Mouse (Mus musculus) heart, adult 2 months (tissue): ENCODE data around the gene D430019H16Rik. TPM values are rescaled to one million over a fixed set of nuclear protein-coding genes. Genes with fewer than 3 reads are reported as not detected.

Source experiments
- DNase-seq, 2 experiments: peaks; one replicate each; pipeline ENCODE4 v3.0.0; 2021
- H3K27ac ChIP-seq: fragments of 200-600 bp; 2 replicates; pipeline ENCODE4 v1.8.1; 2022
- H3K27me3 ChIP-seq: fragments of 200-500 bp; 2 replicates; pipeline ENCODE4 v1.6.1; 2012; ENCODE audit warnings: mild to moderate bottlenecking, low read length, inconsistent platforms, mixed read lengths; ENCODE audit not compliant: control insufficient read depth, insufficient read depth
- H3K36me3 ChIP-seq: fragments of 200-500 bp; 2 replicates; pipeline ENCODE4 v1.6.1; 2012; ENCODE audit warnings: low read length, inconsistent platforms; ENCODE audit not compliant: control insufficient read depth, insufficient read depth
- H3K4me1 ChIP-seq: fragments of 200-500 bp; 2 replicates; pipeline ENCODE4 v1.6.1; 2011; ENCODE audit warnings: low read length; ENCODE audit not compliant: control insufficient read depth, insufficient read depth
- H3K4me3 ChIP-seq: fragments of 200-600 bp; 2 replicates; pipeline ENCODE4 v1.8.1; 2022
- H3K79me2 ChIP-seq: fragments of 200-500 bp; replicated peaks from 2 replicates; pipeline ENCODE4 v1.6.1; 2012; ENCODE audit warnings: mild to moderate bottlenecking, inconsistent platforms, low read length, moderate library complexity, mixed read lengths; ENCODE audit not compliant: control insufficient read depth, insufficient read depth
- H3K9ac ChIP-seq: fragments of 200-500 bp; 2 replicates; pipeline ENCODE4 v1.6.1; 2012; ENCODE audit warnings: low read depth, mild to moderate bottlenecking, control low read depth, inconsistent platforms, low read length, mixed read lengths
- CTCF ChIP-seq: fragments of 200-600 bp; IDR thresholded peaks from 2 replicates; pipeline ENCODE4 v1.8.1; 2022; ENCODE audit warnings: antibody characterized with exemption, mild to moderate bottlenecking, moderate library complexity
- EP300 ChIP-seq: fragments of 200-500 bp; IDR thresholded peaks from 2 replicates; pipeline ENCODE4 v1.6.1; 2011; ENCODE audit warnings: low read depth, low read length, control low read depth; ENCODE audit not compliant: insufficient read depth
- POLR2A ChIP-seq: fragments of 200-500 bp; IDR thresholded peaks from 2 replicates; pipeline ENCODE4 v1.6.1; 2011; ENCODE audit warnings: mild to moderate bottlenecking, low read depth, low read length, control low read depth; ENCODE audit not compliant: insufficient read depth
- WGBS: fragments of 180-500 bp; shearing (Covaris S2); methylation state at CpG from one replicate; pipeline ENCODE4 v1.1.7; 2018; 5-methylcytosine and 5-hydroxymethylcytosine counted together
- intact Hi-C: fragments of 180-260 bp; cut with DNase I; formaldehyde crosslinking; loops from one replicate; pipeline ENCODE4 v1.15.1; 2025
- polyA plus RNA-seq: library from polyadenylated mRNA; depleted of rRNA; stranded (reverse); fragments of >200 nt; gene quantifications from 2 replicates; pipeline ENCODE4 v1.2.3, GENCODE M21; 2012
- total RNA-seq, 2 experiments: library from RNA; stranded (reverse); gene quantifications; 2 replicates each; pipeline ENCODE4 v1.2.3; 2021

The D430019H16Rik gene
- total and polyA plus RNA-seq, 3 experiments = 0.14 to 1.0 (median 0.16) TPM

- no peaks in the 10 kb centered on the region for H3K27me3 ChIP-seq
- intact Hi-C loops = no loop called here
- DNase-seq = no peak
Measured at GRCm38 (mm10) chr12:105511109-105511508, 57.5 kb downstream of the D430019H16Rik start.

GRCm38 (mm10) chr12:105511671-105512502 is 58.2 kb downstream of the D430019H16Rik start:
- H3K4me3 ChIP-seq = no peak overlapping the region
- DNase-seq = no peak
- no peak overlapping the region for H3K27ac ChIP-seq
- no peak overlapping the region for H3K9ac ChIP-seq
- H3K4me1 ChIP-seq = no peaks in the 10 kb centered on the region; the same call in 1 of the 2 replicates
- WGBS = 33% methylated on average over 16 of the region's 16 CpGs
- intact Hi-C loops = no loop called here
- H3K36me3 ChIP-seq = no peaks in the 10 kb centered on the region
- H3K27me3 ChIP-seq = no peaks in the 10 kb centered on the region
- TF ChIP-seq POLR2A = no peak
- no peak for TF ChIP-seq CTCF
- no peak for TF ChIP-seq EP300
- H3K79me2 ChIP-seq = no peaks in the 10 kb centered on the region

More at GRCm38 (mm10) chr12:105511109-105511508, 57.5 kb downstream of the D430019H16Rik start:
- 74% methylated on average over 5 of the region's 5 CpGs for WGBS
- no peak overlapping the region for H3K4me3 ChIP-seq
- TF ChIP-seq CTCF (no peak), POLR2A (no peak), EP300 (no peak)
- H3K9ac ChIP-seq = no peak overlapping the region
- no peak overlapping the region for H3K27ac ChIP-seq
- H3K36me3 ChIP-seq = no peaks in the 10 kb centered on the region
- no peaks in the 10 kb centered on the region; the same call in 1 of the 2 replicates for H3K4me1 ChIP-seq
- no peaks in the 10 kb centered on the region for H3K79me2 ChIP-seq

GRCm38 (mm10) chr12:105514111-105514510 is 60.5 kb downstream of the D430019H16Rik start:
- H3K27me3 ChIP-seq = no peaks in the 10 kb centered on the region
- intact Hi-C loops = no loop called here
- H3K4me1 ChIP-seq = no peaks in the 10 kb centered on the region; the same call in none of the 2 replicates
- no peak overlapping the region for H3K27ac ChIP-seq
- H3K79me2 ChIP-seq = no peaks in the 10 kb centered on the region
- no peak for DNase-seq
- 86% methylated on average over 10 of the region's 10 CpGs for WGBS
- H3K36me3 ChIP-seq = no peaks in the 10 kb centered on the region
- no peak overlapping the region for H3K4me3 ChIP-seq
- H3K9ac ChIP-seq = no peak overlapping the region
- TF ChIP-seq POLR2A = no peak
- TF ChIP-seq EP300 = no peak

GRCm38 (mm10) chr12:105517026-105517675 is 63.5 kb downstream of the D430019H16Rik start:
- Histone ChIP-seq H3K4me1 (peaks cover 11% of the 10 kb centered on the region), H3K27me3 (no peaks in the 10 kb centered on the region), H3K79me2 (no peaks in the 10 kb centered on the region), H3K27ac (no peak overlapping the region), H3K4me3 (no peak overlapping the region), H3K36me3 (no peaks in the 10 kb centered on the region), H3K9ac (no peak overlapping the region)
- intact Hi-C loops = no loop called here
- no peak for TF ChIP-seq POLR2A
- no peak for TF ChIP-seq EP300
- no peak for TF ChIP-seq CTCF
- DNase-seq = peak in 1 of 2 experiments; percentile 37
- WGBS = 40% methylated on average over 21 of the region's 21 CpGs

- H3K79me2 ChIP-seq = no peaks in the 10 kb centered on the region
- TF ChIP-seq EP300 = no peak
- TF ChIP-seq CTCF = no peak
- no peak for TF ChIP-seq POLR2A
- WGBS = 48% methylated on average over 2 of the region's 2 CpGs
- no peak overlapping the region for H3K4me3 ChIP-seq
- intact Hi-C loops = no loop called here
- H3K27me3 ChIP-seq = no peaks in the 10 kb centered on the region
- no peak overlapping the region for H3K27ac ChIP-seq
- no peak overlapping the region for H3K9ac ChIP-seq
- no peaks in the 10 kb centered on the region for H3K36me3 ChIP-seq
- H3K4me1 ChIP-seq = peaks cover 11% of the 10 kb centered on the region
- DNase-seq = peak in 1 of 2 experiments; percentile 23
Measured at GRCm38 (mm10) chr12:105519851-105520250, 66.2 kb downstream of the D430019H16Rik start.
